Mouse (Mus musculus): Measurements from ENCODE around the gene Tmem229b. TPM values are rescaled to one million over a fixed set of nuclear protein-coding genes. Genes with fewer than 3 reads are reported as not detected.
"Not testable (repeated sequence)": the region's sequence is repeated elsewhere in the genome, so short reads cannot be mapped to it uniquely, and the experiment has no call there.

Tmem229b gene
- total RNA-seq, 2 experiments from 2014 or later: 24.8 to 25.5 TPM

GRCm38 (mm10) chr12:78956405-78956804, 51.0 kb downstream of the Tmem229b start:
- DNase-seq (ENCODE audit: low spot score in 2 of 2): no peak

GRCm38 (mm10) chr12:78952484-78952883, 54.9 kb downstream of the Tmem229b start:
- DNase-seq (ENCODE audit: low spot score in 2 of 2): no peak

DNA sequence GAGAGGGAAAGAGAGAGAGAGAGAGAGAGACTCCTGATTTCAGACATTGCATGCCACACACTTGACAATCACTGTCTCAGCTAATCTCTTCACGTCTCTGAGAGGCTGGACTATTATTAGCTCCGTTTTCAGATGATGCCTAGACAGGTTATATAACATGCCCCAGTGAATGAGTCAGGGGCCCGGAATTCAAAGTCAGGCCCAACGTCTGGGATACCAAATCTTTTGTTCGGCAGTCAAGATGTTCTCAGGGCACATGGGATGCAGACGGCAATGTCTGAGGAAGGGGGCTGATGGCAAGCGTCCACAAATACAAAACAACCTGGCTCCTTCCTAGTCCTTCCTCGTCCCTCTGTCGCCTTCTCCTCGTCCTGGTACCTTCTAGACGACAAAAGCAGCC, 55.4 kb downstream of the Tmem229b start:
- peak in 1 of 2 experiments; percentile 11 for DNase-seq (ENCODE audit: low spot score in 2 of 2)

- no peak for DNase-seq (ENCODE audit: low spot score in 2 of 2)
Measured at GRCm38 (mm10) chr12:78947661-78948060, 59.8 kb downstream of the Tmem229b start.

GRCm38 (mm10) chr12:78947161-78947560, 60.3 kb downstream of the Tmem229b start:
- no peak for DNase-seq (ENCODE audit: low spot score in 2 of 2)

GRCm38 (mm10) chr12:78942931-78943330, 64.5 kb downstream of the Tmem229b start:
- DNase-seq (ENCODE audit: low spot score in 2 of 2): no peak

GRCm38 (mm10) chr12:78940081-78940480, 67.3 kb downstream of the Tmem229b start:
- no peak for DNase-seq (ENCODE audit: low spot score in 2 of 2)

- no peak for DNase-seq (ENCODE audit: low spot score in 2 of 2)
Measured at GRCm38 (mm10) chr12:78939393-78940037, 67.9 kb downstream of the Tmem229b start.

- no peak for DNase-seq (ENCODE audit: low spot score in 2 of 2)
Measured at GRCm38 (mm10) chr12:78936494-78936893, 70.9 kb downstream of the Tmem229b start.

DNA sequence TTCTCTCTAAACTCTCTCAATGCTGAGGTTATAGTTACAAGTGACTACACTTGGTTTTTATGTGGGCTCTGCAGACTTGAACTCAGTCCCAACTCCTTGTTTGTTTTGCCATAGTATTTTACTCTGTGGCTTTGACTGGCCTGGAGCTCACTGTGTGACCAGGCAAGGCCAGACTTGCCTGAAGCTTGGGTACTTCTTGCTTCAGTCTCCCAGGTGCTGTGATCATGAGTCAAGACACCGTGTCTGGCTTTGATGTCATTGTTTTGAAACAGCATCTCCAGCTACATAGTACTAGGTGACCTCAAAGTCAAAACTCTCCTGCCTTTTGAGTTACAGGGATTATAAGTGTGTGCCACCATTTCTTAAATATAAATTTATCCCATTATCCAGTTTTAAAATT, 77.5 kb downstream of the Tmem229b start:
- DNase-seq (ENCODE audit: low spot score in 2 of 2): no peak

GRCm38 (mm10) chr12:78927287-78927686, 80.1 kb downstream of the Tmem229b start:
- DNase-seq (ENCODE audit: low spot score in 2 of 2): no peak

- peak in 1 of 2 experiments; percentile 14 for DNase-seq (ENCODE audit: low spot score in 2 of 2)
Measured at GRCm38 (mm10) chr12:78923539-78924189, 83.8 kb downstream of the Tmem229b start.

GRCm38 (mm10) chr12:78922977-78923376, 84.5 kb downstream of the Tmem229b start:
- not testable (repeated sequence) for DNase-seq (ENCODE audit: low spot score in 2 of 2)

- no peak for DNase-seq (ENCODE audit: low spot score in 2 of 2)
Measured at GRCm38 (mm10) chr12:78922058-78922457, 85.4 kb downstream of the Tmem229b start.

DNA sequence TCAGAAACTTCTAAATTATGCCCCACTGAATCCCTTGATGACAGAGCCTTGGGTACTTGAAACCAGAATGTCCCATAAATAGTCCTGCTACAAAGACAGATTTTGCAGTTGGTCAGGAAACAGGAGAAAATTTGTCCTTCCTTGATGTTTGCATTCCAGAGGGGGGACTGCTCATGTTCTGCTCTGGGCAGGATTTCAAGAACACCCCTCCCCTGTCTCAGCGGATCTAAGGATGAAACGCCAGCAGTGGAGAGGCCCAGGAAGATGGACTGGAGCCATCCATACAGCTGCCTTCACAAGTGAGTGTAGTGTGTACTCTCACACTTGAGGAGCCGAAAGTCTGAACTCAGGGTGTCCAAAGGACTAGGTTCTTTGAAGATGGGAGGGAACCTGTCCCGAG, 86.0 kb downstream of the Tmem229b start:
- DNase-seq (ENCODE audit: low spot score in 2 of 2): no peak

DNA sequence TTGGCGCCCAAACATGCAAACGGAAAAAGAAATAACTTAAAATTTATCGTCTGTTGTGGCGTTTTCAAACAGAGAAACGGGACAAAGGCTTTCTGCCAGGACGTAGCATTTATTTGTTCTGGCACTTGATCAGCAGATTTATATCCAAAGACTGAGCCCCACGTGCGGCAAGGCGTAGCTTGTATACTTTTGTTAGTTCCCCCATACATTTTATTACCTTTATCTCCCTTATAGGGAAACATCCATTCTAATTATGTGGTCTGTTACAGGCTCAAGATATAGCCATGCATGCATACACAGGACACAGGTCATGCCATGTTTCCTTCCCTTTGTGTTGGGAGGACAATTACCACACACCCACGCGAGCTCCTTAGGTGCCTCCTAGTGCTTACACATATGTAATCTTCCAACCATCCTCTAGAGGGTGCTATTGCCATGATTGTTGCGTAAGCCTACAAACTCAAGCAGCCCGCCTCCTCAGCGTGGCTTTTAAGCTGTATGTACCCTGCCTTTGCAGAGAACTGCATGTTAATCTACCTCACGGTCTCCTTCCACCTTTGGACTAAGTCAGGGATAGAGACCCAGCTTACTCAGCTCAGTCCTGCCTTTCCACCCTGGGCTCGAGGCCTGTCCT, 88.2 kb downstream of the Tmem229b start:
- DNase-seq (ENCODE audit: low spot score in 2 of 2): peak; percentile 61 to 72

DNA sequence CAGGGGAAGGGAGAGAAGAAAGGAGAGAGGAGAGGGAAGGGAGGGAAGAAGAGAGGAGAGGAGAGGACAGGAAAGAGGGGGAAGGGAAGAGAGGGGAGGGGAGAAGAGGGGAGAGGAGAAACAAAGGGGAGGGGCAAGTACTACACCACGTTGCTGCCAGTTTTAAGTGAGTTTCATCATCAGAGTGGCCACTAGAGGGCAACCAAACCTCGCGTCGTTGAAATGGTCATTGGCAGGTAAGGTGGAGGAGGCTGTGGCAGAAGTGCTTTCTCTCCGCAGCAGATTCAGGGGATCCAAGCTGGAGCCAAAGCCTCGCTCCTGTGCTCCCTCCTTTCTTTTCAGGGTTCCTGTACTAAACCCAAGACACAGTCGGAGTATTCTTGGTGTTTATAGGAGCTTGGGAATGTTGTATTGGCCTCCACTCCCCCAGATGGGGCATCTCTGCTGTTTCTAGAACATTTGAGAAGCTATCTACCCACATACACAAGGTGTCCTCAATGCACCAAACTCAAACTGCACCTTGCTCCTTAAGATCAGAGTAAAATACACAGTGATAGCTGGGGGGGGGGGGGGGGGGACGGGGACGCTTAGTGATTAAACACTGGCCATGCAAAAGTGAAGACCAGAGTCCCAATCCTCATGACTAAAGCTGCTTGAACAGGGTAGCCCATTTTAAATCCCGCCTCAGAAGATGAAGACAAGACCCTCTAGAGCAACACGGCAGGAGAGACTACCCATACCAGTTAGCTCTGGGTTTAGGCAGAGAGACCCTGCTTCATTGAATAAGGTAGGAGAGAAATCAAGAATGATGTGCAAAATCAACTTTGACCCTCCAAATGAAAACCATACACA, 89.0 kb downstream of the Tmem229b start:
- DNase-seq (ENCODE audit: low spot score in 2 of 2): peak; percentile 87 to 88

- no peak for DNase-seq (ENCODE audit: low spot score in 2 of 2)
Measured at GRCm38 (mm10) chr12:78916278-78916677, 91.1 kb downstream of the Tmem229b start.

- no peak for DNase-seq (ENCODE audit: low spot score in 2 of 2)
Measured at GRCm38 (mm10) chr12:78915561-78915960, 91.9 kb downstream of the Tmem229b start.

DNA sequence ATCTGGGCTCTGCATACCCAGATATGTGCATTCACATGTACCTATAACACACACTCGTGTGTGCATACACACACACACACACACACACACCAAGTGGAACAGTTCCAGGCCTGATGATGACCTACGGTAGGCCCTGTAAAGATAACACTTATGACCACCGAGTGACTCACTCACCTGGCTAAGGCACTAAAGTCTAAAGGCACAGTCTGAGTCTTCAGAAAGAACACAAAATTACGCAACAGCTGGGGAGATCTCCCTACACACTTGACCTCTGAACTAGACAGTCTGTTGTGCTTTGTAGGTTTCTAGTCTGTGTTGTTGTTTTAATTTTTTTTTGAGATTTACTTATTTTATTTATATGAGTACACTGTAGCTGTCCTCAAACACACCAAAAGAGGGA, 93.0 kb downstream of the Tmem229b start:
- DNase-seq (ENCODE audit: low spot score in 2 of 2): no peak

All from left cerebral cortex, adult 18-20 months (tissue).